Mouse (Mus musculus) erythroblast, embryonic 14.5 days (primary cell): ENCODE results near the gene Krtap3-1. TPM values are rescaled to one million over a fixed set of nuclear protein-coding genes. Genes with fewer than 3 reads are reported as not detected.
"Not testable (repeated sequence)": the region's sequence is repeated elsewhere in the genome, so short reads cannot be mapped to it uniquely, and the experiment has no call there.

Experiments used
- H3K27me3 ChIP-seq: 2 replicates; pipeline ENCODE4 v1.6.1; 2012; ENCODE audit warnings: inconsistent platforms; ENCODE audit not compliant: control insufficient read depth
- H3K36me3 ChIP-seq: 2 replicates; pipeline ENCODE4 v1.6.1; 2012; ENCODE audit warnings: mild to moderate bottlenecking, inconsistent platforms; ENCODE audit not compliant: control insufficient read depth
- H3K4me1 ChIP-seq: 2 replicates; pipeline ENCODE4 v1.6.1; 2012; ENCODE audit warnings: inconsistent platforms; ENCODE audit not compliant: control insufficient read depth
- H3K4me3 ChIP-seq: replicated peaks from 2 replicates; pipeline ENCODE3; 2012; ENCODE audit warnings: moderate library complexity, mild to moderate bottlenecking, inconsistent platforms
- H3K9me3 ChIP-seq: 2 replicates; pipeline ENCODE4 v1.6.1; 2012; ENCODE audit warnings: low read length, inconsistent platforms, mixed read lengths; ENCODE audit not compliant: control insufficient read depth
- GATA1 ChIP-seq: IDR thresholded peaks from 2 replicates; pipeline ENCODE4 v1.6.1; 2012; ENCODE audit warnings: low read length, inconsistent platforms, mixed read lengths
- TAL1 ChIP-seq: IDR thresholded peaks from 3 replicates; pipeline ENCODE4 v1.6.1; 2012; ENCODE audit warnings: low read length, inconsistent platforms, mixed read lengths
- polyA plus RNA-seq: library from polyadenylated mRNA; stranded (reverse); fragments of >175 nt; gene quantifications from 2 replicates; pipeline ENCODE4 v1.2.3, GENCODE M21; 2012

Gene Krtap3-1
- not detected in 2 replicates for polyA plus RNA-seq

GRCm38 (mm10) chr11:99566530-99566929, at the start of gene Krtap3-1:
TSS of gene Krtap3-1 (minus strand) at chr11:99566630.
- H3K4me1 ChIP-seq: no peaks in the 10 kb centered on the region
- H3K4me3 ChIP-seq: no peak within 1 kb of the TSS
- 0 out of 2 replicates have a peak, but pooled peaks cover 2% of the 10 kb centered on the region for H3K9me3 ChIP-seq
- H3K36me3 ChIP-seq: no peaks in the 10 kb centered on the region
- no peaks in the 10 kb centered on the region for H3K27me3 ChIP-seq
- TF ChIP-seq TAL1: no peak
- TF ChIP-seq GATA1: no peak

- H3K4me3 ChIP-seq: no peak within 1 kb of the TSS
- no peaks in the 10 kb centered on the region for H3K4me1 ChIP-seq
- TF ChIP-seq TAL1: no peak
- TF ChIP-seq GATA1: no peak
- H3K27me3 ChIP-seq: no peaks in the 10 kb centered on the region
- H3K9me3 ChIP-seq: no peaks in the 10 kb centered on the region
- no peaks in the 10 kb centered on the region for H3K36me3 ChIP-seq
Measured at GRCm38 (mm10) chr11:99614796-99615363, 48.5 kb upstream of the Krtap3-1 start, which contains the start of gene Krtap2-4. TSS of gene Krtap2-4 (minus strand) at chr11:99614846.

GRCm38 (mm10) chr11:99610089-99610488, 43.7 kb upstream of the Krtap3-1 start, which contains the start of gene Gm11937:
TSS of gene Gm11937 (minus strand) at chr11:99610189.
- not testable (repeated sequence) for H3K36me3 ChIP-seq, H3K4me1 ChIP-seq, H3K27me3 ChIP-seq, H3K9me3 ChIP-seq, H3K4me3 ChIP-seq

- TF ChIP-seq GATA1 (no peak), TAL1 (no peak)
- Histone ChIP-seq H3K4me1 (no peaks in the 10 kb centered on the region), H3K4me3 (no peak overlapping the region), H3K9me3 (no peaks in the 10 kb centered on the region), H3K36me3 (no peaks in the 10 kb centered on the region), H3K27me3 (no peaks in the 10 kb centered on the region)
Measured at GRCm38 (mm10) chr11:99609126-99609525, 42.7 kb upstream of the Krtap3-1 start.

GRCm38 (mm10) chr11:99603208-99603607, 36.8 kb upstream of the Krtap3-1 start, which contains the start of gene Gm11938:
TSS of gene Gm11938 (minus strand) at chr11:99603308.
- H3K4me3 ChIP-seq, H3K27me3 ChIP-seq, H3K4me1 ChIP-seq, H3K9me3 ChIP-seq, H3K36me3 ChIP-seq: not testable (repeated sequence)

GRCm38 (mm10) chr11:99597742-99598141, 31.3 kb upstream of the Krtap3-1 start, which contains the start of gene Krtap9-3:
TSS of gene Krtap9-3 (minus strand) at chr11:99598105.
- not testable (repeated sequence) for H3K4me3 ChIP-seq, H3K36me3 ChIP-seq, H3K27me3 ChIP-seq, H3K9me3 ChIP-seq, H3K4me1 ChIP-seq

GRCm38 (mm10) chr11:99590981-99591380, 24.6 kb upstream of the Krtap3-1 start, which contains the start of gene Krtap1-3:
TSS of gene Krtap1-3 (minus strand) at chr11:99591339.
- H3K36me3 ChIP-seq: no peaks in the 10 kb centered on the region
- no peak for TF ChIP-seq TAL1
- TF ChIP-seq GATA1: no peak
- H3K27me3 ChIP-seq: no peaks in the 10 kb centered on the region

GRCm38 (mm10) chr11:99585096-99585495, 18.7 kb upstream of the Krtap3-1 start:
- no peak overlapping the region for H3K4me3 ChIP-seq
- no peaks in the 10 kb centered on the region for H3K27me3 ChIP-seq
- no peak for TF ChIP-seq TAL1
- TF ChIP-seq GATA1: no peak
- H3K9me3 ChIP-seq: peaks cover 3% of the 10 kb centered on the region
- H3K4me1 ChIP-seq: no peaks in the 10 kb centered on the region
- H3K36me3 ChIP-seq: no peaks in the 10 kb centered on the region

More at GRCm38 (mm10) chr11:99590981-99591380, 24.6 kb upstream of the Krtap3-1 start, which contains the start of gene Krtap1-3:
- Histone ChIP-seq H3K4me3 (no peak within 1 kb of the TSS), H3K9me3 (peaks cover 2% of the 10 kb centered on the region; the same call in 1 of the 2 replicates), H3K4me1 (no peaks in the 10 kb centered on the region)

- TF ChIP-seq GATA1: no peak
- TF ChIP-seq TAL1: no peak
- peaks cover 3% of the 10 kb centered on the region for H3K9me3 ChIP-seq
- H3K36me3 ChIP-seq: no peaks in the 10 kb centered on the region
- no peaks in the 10 kb centered on the region for H3K27me3 ChIP-seq
- H3K4me1 ChIP-seq: no peaks in the 10 kb centered on the region
- no peak within 1 kb of the TSS for H3K4me3 ChIP-seq
Measured at GRCm38 (mm10) chr11:99583245-99583704, 16.8 kb upstream of the Krtap3-1 start, which contains the start of gene Krtap1-4. TSS of gene Krtap1-4 (minus strand) at chr11:99583654.

- H3K4me1 ChIP-seq: no peaks in the 10 kb centered on the region
- peaks cover 3% of the 10 kb centered on the region for H3K9me3 ChIP-seq
- TF ChIP-seq TAL1 (no peak), GATA1 (no peak)
- no peaks in the 10 kb centered on the region for H3K27me3 ChIP-seq
- H3K4me3 ChIP-seq: no peak overlapping the region
- H3K36me3 ChIP-seq: no peaks in the 10 kb centered on the region
Measured at GRCm38 (mm10) chr11:99581564-99581963, 15.1 kb upstream of the Krtap3-1 start.
